Mouse (Mus musculus) neural tube, embryonic 12.5 days (tissue): ENCODE data around the gene Gpc5. TPM values are rescaled to one million over a fixed set of nuclear protein-coding genes. Genes with fewer than 3 reads are reported as not detected.
"Not testable (repeated sequence)": the region's sequence is repeated elsewhere in the genome, so short reads cannot be mapped to it uniquely, and the experiment has no call there.

Experiments
- ATAC-seq: fragments of 200-750 bp; cut with Nextera tagmentation; 2 replicates; pipeline ENCODE4 v1.8.0; 2017; ENCODE audit warnings: low read depth, mild to moderate bottlenecking, moderate TSS enrichment, moderate library complexity; ENCODE audit not compliant: low FRiP score
- H3K27ac ChIP-seq: fragments of 300-500 bp; sonication (generic); 2 replicates; pipeline ENCODE4 v1.5.1; 2016
- H3K27me3 ChIP-seq: fragments of 300-500 bp; sonication (generic); replicated peaks from 2 replicates; pipeline ENCODE4 v1.6.1; 2016; ENCODE audit warnings: mild to moderate bottlenecking
- H3K36me3 ChIP-seq: fragments of 300-500 bp; sonication (generic); 2 replicates; pipeline ENCODE4 v1.6.1; 2016; ENCODE audit warnings: mild to moderate bottlenecking
- H3K4me1 ChIP-seq: fragments of 300-500 bp; sonication (generic); 2 replicates; pipeline ENCODE4 v1.6.1; 2016
- H3K4me2 ChIP-seq: fragments of 300-500 bp; sonication (generic); replicated peaks from 2 replicates; pipeline ENCODE4 v1.6.1; 2016; ENCODE audit warnings: mild to moderate bottlenecking
- H3K4me3 ChIP-seq: fragments of 300-500 bp; sonication (generic); 2 replicates; pipeline ENCODE4 v1.5.1; 2016
- H3K9ac ChIP-seq: fragments of 300-500 bp; sonication (generic); 2 replicates; pipeline ENCODE4 v1.6.1; 2016; ENCODE audit warnings: mild to moderate bottlenecking
- H3K9me3 ChIP-seq: fragments of 300-500 bp; sonication (generic); 2 replicates; pipeline ENCODE4 v1.6.1; 2016; ENCODE audit warnings: mild to moderate bottlenecking
- WGBS: fragments of 180-500 bp; shearing (Covaris S2); methylation state at CpG from one replicate; pipeline ENCODE4 v1.1.7; 2016; 5-methylcytosine and 5-hydroxymethylcytosine counted together
- polyA plus RNA-seq: library from polyadenylated mRNA; unstranded; fragments of >200 nt; fragmentation: Nextera tagmentation; extraction: Ambion mirVana; gene quantifications from 2 replicates; pipeline ENCODE4 v1.2.1, GENCODE M21; 2016

Gene Gpc5
- polyA plus RNA-seq, 1 experiment from 2014 or later = 1.8 TPM

DNA sequence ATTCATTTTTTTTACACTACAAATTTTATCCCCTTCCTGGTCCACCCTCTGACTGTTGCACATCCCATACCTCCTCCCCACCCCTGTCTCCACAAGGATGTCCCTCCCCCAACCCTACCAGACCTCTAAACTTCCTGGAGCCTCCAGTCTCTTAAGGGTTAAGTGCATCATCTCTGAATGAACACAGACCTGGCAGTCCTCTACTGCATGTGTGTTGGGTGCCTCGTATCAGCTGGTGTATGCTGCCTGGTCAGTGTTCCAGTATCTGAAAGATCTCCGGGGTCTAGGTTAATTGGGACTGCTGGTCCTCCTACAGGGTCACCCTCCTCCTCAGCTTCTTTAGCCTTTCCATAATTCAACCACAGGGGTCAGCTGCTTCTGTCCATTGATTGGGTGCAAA lies 25.9 kb upstream of the Gpc5 start:
- H3K36me3 ChIP-seq, ATAC-seq, H3K4me1 ChIP-seq, H3K27ac ChIP-seq, H3K9me3 ChIP-seq, H3K27me3 ChIP-seq, H3K4me3 ChIP-seq, H3K9ac ChIP-seq, H3K4me2 ChIP-seq: not testable (repeated sequence)
- 75% methylated on average over 2 of the region's 2 CpGs for WGBS

DNA sequence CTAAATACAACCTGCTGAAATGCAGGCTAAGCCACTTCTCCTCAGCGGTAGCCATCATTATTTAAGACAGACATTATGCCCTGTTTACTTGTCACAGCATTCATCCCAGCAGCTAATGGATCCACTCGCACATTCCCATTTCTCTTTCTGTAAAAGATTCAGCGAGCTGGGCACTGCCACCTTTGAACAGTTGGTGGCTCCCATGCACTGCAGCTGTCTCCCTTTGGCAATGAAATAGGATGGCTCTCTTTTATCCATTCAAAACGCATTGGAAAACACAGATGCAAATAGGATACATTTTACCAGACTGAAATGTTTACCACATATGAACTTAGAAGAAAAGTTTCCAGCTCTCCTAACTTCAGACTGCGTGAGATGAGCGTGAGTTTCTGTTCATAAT lies 21.5 kb upstream of the Gpc5 start:
- Histone ChIP-seq H3K27me3 (no peaks in the 10 kb centered on the region), H3K4me1 (no peaks in the 10 kb centered on the region), H3K36me3 (no peaks in the 10 kb centered on the region), H3K4me2 (no peak overlapping the region), H3K9ac (no peak overlapping the region), H3K4me3 (no peak overlapping the region), H3K9me3 (no peaks in the 10 kb centered on the region), H3K27ac (no peak overlapping the region)
- peak; percentile 77 for ATAC-seq
- 42% methylated on average over 6 of the region's 6 CpGs for WGBS

DNA sequence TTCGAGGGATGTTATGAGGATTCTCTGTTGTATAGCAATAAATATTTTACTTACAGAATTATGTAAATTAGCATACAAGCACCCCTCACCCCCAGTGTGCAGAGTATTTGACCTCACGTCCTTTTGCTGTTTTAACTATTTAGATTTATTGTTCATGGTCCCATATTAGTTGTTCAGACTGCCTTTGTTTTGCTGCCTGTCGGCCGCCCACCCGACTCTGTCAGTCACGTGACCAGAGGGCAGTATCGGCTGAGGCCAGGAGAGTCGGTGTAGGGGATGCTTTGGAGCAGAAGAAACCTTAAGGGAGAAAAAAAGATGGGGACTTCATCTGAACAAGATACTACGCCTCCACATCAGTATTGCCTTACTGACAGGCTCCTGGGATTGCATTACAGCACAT lies 14.7 kb upstream of the Gpc5 start:
- Histone ChIP-seq H3K4me3 (no peak overlapping the region), H3K4me2 (peak overlapping the region; percentile 35; the same call in 1 of the 2 replicates), H3K27me3 (no peaks in the 10 kb centered on the region), H3K27ac (no peak overlapping the region), H3K36me3 (no peaks in the 10 kb centered on the region), H3K4me1 (peaks cover 3% of the 10 kb centered on the region; the same call in 1 of the 2 replicates), H3K9ac (no peak overlapping the region), H3K9me3 (no peaks in the 10 kb centered on the region)
- peak; percentile 72 for ATAC-seq
- 27% methylated on average over 9 of the region's 9 CpGs for WGBS

DNA sequence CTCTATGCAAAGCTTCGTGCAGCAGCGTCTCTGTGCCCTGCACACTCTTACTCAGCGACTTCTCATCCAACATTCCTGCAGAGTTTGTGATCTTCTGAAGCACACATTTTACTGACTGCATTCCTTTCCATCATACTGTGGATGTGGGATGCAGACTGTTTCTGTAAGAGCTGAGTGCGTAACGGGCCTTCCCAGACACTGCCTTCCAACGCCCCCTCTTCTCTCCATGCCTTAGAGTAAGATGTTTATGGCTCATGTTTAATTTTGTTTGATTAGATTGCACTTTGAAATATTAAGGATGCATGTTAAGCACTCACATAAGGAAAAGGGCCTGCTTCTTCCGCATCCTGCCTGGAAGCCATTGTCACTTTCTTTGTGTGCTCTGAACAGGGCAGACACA lies 14.0 kb upstream of the Gpc5 start:
- ATAC-seq = no peak

DNA sequence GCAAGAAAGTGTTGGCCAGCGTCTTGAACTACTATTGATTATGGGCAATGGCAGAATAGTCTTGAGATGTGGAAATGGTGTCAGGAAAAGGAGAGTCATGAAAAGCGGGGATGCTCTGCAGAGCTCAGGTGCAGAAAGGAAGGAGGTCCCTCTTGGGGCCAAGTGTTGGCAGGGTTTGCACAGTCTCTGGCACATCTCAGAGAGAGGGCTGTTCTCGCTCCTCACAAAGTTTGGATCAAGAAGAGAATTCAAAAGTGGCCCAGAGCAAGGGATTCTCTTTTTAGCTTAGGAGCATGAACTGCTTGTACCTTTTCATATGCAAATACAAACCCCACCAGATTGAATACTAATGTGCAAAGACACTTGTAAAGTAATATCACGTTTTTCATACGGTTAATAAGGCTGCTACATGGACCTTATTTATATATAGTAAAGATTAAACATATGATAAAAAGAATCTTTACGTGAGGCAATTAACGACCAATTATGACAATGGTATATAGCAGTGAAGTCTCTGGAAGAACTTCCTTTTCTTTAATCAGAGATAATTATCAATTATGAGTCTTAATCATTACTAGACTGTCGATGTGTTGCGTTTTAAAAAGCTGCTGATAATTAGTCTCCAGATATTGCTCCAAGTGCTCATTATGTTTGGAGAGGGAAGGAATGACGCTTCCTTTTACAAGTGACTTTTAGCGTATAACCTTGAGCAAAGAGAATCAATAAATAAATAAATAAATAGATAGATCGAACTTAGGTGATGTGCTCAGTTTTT lies 10.1 kb upstream of the Gpc5 start:
- no peak overlapping the region for H3K9ac ChIP-seq
- 79% methylated on average over 12 of the region's 12 CpGs for WGBS
- no peaks in the 10 kb centered on the region for H3K27me3 ChIP-seq
- H3K9me3 ChIP-seq = no peaks in the 10 kb centered on the region
- ATAC-seq = no peak
- H3K4me2 ChIP-seq = no peak overlapping the region
- H3K36me3 ChIP-seq = no peaks in the 10 kb centered on the region
- H3K4me1 ChIP-seq = peaks cover 3% of the 10 kb centered on the region; the same call in 1 of the 2 replicates
- H3K4me3 ChIP-seq = no peak overlapping the region
- no peak overlapping the region for H3K27ac ChIP-seq

More for the DNA sequence above, 14.0 kb upstream of the Gpc5 start:
- 88% methylated on average over 7 of the region's 7 CpGs for whole genome bisulfite sequencing
- no peak overlapping the region for H3K4me3 ChIP-seq
- H3K9me3 ChIP-seq = no peaks in the 10 kb centered on the region
- no peak overlapping the region for H3K9ac ChIP-seq
- no peak overlapping the region for H3K4me2 ChIP-seq
- H3K4me1 ChIP-seq = peaks cover 3% of the 10 kb centered on the region; the same call in 1 of the 2 replicates
- H3K27me3 ChIP-seq = no peaks in the 10 kb centered on the region
- H3K36me3 ChIP-seq = no peaks in the 10 kb centered on the region
- no peak overlapping the region for H3K27ac ChIP-seq

DNA sequence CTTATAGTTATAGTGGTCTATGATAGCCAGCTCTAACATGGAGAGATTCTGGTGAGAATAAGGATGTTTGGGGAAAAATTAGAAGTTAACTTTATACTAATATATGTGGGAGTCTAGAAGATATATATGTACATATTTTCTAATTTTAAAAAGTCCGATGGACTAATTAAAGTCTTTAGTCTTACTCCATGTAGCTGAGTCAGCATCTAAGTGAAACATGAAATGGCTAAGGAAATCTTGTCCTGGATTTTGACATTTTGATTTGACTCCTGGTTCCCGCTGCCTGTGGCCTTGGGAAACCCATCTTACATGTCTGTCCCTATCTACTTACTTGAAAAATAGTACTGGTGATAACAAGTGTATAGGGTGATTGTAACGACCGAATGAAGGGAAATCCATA lies 1.5 kb upstream of the Gpc5 start:
- Histone ChIP-seq H3K4me1 (peaks cover 6% of the 10 kb centered on the region; the same call in 1 of the 2 replicates), H3K9ac (no peak overlapping the region), H3K9me3 (no peaks in the 10 kb centered on the region), H3K27me3 (peaks cover 25% of the 10 kb centered on the region), H3K4me3 (no peak overlapping the region), H3K27ac (no peak overlapping the region), H3K36me3 (no peaks in the 10 kb centered on the region), H3K4me2 (no peak overlapping the region)
- WGBS = 90% methylated on average over 4 of the region's 4 CpGs
- ATAC-seq = no peak

DNA sequence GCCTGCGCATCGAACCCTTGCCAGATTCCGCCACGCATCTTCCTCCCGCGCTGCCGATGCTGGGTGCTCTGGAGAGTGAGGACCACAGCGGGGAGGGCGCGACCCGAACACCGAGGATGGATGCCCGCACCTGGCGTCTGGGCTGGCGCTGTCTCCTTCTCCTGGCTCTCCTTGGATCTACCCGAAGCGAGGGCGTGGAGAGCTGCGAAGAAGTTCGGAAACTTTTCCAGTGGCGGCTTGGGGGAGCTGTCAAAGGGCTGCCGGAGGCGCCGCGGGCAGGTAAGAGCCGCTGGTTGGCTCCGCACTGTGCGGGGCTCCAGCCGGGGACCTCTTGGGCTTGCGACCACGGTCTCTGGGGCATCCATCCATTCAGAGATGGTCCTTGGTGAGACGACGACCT lies 495 bp downstream of the Gpc5 start:
- H3K9me3 ChIP-seq = no peaks in the 10 kb centered on the region
- H3K9ac ChIP-seq = peak overlapping the region; percentile 67
- peak overlapping the region; percentile 90 for H3K4me2 ChIP-seq
- peaks cover 6% of the 10 kb centered on the region; the same call in 1 of the 2 replicates for H3K4me1 ChIP-seq
- ATAC-seq = peak; percentile 64
- no peak overlapping the region for H3K27ac ChIP-seq
- WGBS = under 1% methylated on average over 33 of the region's 33 CpGs
- no peaks in the 10 kb centered on the region for H3K36me3 ChIP-seq
- H3K4me3 ChIP-seq = peak overlapping the region; percentile 65
- H3K27me3 ChIP-seq = peaks cover 25% of the 10 kb centered on the region

DNA sequence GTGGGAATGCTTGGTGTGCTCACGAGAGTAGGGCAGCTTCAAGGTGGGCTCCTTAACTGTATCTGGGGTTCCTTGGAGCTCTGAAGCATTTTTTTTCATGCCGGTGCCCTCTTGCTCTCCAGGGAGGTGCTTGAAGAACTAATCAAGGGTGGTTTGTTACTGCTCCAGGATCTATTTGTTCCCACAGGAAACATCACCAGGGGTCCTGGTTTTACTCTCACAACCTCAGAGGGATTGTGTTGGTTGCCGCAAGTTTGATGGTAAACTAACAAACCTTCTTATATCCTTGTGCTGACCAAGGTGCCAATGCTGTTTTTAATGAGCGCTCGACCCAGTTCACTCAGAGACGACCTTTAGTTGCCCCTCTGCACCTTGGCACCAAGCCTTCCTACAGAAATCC lies 937 bp downstream of the Gpc5 start:
- no peak overlapping the region for H3K27ac ChIP-seq
- H3K9ac ChIP-seq = no peak overlapping the region
- WGBS = 19% methylated on average over 6 of the region's 6 CpGs
- peak overlapping the region; percentile 65 for H3K4me3 ChIP-seq
- no peak for ATAC-seq
- no peaks in the 10 kb centered on the region for H3K36me3 ChIP-seq
- H3K4me2 ChIP-seq = peak overlapping the region; percentile 90
- peaks cover 6% of the 10 kb centered on the region; the same call in 1 of the 2 replicates for H3K4me1 ChIP-seq
- peaks cover 25% of the 10 kb centered on the region for H3K27me3 ChIP-seq
- no peaks in the 10 kb centered on the region for H3K9me3 ChIP-seq

DNA sequence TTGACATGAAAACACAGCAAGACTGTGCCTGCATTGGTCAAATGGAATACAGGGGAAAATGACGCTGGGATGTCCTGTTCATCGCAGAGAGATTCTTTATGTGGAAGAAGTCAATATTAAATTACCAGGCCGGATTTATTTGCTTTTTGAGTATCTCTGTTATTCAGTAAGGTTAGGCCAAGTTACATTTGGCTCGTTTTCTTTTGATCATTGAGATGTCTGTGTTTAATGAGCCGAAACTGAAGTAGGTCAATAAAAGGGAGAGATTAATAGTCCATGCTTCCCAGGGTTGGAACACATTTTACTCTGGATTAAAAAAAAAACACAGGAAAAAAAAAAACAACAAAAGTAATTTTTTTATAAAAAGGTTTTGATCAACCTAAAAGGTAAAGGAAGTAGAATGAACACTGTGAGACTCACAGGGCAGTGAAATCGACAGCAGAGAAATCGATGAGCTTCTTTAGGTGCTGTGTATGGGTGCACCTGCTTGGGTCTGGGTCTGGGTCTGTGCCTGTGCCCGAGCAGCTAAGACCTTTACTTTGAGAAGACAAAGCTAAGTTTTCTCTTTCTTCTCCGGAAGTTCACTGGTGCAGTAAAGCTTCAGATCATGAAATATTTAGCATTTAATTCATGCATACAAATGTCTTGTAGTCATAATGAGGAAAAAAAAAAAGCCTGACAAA lies 8.7 kb downstream of the Gpc5 start:
- Histone ChIP-seq H3K9ac (no peak overlapping the region), H3K27ac (no peak overlapping the region), H3K36me3 (no peaks in the 10 kb centered on the region), H3K4me1 (no peaks in the 10 kb centered on the region), H3K4me2 (no peak overlapping the region), H3K9me3 (no peaks in the 10 kb centered on the region), H3K27me3 (no peaks in the 10 kb centered on the region), H3K4me3 (no peak overlapping the region)
- WGBS = 69% methylated on average over 9 of the region's 9 CpGs
- ATAC-seq = no peak

DNA sequence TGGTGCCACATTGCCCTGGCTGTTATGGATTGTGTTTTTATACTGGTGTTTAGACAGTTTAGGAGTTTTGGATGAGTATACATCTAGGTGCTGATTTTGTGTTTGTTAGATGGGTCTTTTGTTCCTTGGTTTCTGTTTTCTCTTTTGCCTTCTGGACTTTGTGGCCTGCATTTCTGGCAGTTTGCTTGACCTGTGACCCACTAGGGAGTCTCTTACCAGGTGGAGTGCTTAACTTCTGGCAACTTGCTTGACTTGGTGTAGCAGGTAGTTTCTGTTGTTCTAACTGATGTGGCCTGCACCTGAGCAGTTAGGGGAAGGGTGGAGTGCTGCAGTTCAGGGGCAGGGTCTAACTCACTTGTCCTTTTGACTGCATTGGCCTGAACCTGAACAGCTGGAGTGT lies 14.3 kb downstream of the Gpc5 start:
- Histone ChIP-seq H3K27me3 (no peaks in the 10 kb centered on the region), H3K9me3 (no peaks in the 10 kb centered on the region)
- ATAC-seq = no peak

DNA sequence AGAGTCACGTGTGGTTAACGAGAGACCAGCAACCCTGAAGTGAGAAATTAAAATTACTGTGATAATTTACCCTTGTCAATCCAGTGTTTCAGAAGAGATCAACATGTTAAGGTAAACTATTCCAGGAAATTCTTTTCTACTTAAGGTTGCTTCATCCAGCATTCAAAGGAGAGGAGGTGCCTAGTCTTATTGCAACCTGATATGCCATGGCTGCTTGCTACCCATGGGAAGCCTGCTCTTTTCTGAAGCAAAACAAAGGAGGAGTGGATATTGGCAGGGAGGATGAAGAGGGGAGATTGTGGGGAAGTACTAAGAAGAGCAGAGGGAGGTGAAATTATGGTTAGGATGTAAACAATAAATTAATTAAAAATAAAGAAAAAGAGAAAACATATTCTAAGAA lies 15.5 kb downstream of the Gpc5 start:
- Histone ChIP-seq H3K4me1 (no peaks in the 10 kb centered on the region), H3K36me3 (no peaks in the 10 kb centered on the region), H3K4me3 (no peak overlapping the region), H3K27ac (no peak overlapping the region), H3K27me3 (no peaks in the 10 kb centered on the region), H3K9ac (no peak overlapping the region), H3K9me3 (no peaks in the 10 kb centered on the region), H3K4me2 (no peak overlapping the region)
- 80% methylated on average over 2 of the region's 2 CpGs for WGBS
- no peak for ATAC-seq

More for the DNA sequence above, 14.3 kb downstream of the Gpc5 start:
- H3K4me1 ChIP-seq = no peaks in the 10 kb centered on the region
- no peak overlapping the region for H3K27ac ChIP-seq
- H3K4me3 ChIP-seq = no peak overlapping the region
- no peak overlapping the region for H3K9ac ChIP-seq
- no peaks in the 10 kb centered on the region for H3K36me3 ChIP-seq
- H3K4me2 ChIP-seq = no peak overlapping the region

DNA sequence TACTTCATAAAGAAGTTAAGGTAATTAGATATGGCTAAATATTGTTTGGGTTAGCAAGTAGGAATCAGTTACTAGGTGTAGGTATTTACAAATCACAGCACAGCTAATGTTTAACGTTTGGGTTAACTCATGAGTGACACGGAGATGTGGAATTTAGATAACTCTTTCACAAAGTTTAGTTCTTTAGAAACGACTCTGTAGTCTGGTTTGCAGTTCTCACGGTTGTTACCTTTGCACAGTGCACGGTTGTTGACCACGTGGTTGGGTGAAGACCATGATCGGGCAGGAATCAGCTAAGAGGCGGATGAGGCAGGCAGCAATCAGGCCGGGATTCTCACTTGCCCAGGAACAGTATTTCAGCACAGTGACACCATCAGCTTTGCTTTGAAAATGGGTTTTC lies 26.6 kb downstream of the Gpc5 start:
- Histone ChIP-seq H3K4me3 (no peak overlapping the region), H3K36me3 (no peaks in the 10 kb centered on the region), H3K27ac (no peak overlapping the region), H3K4me1 (no peaks in the 10 kb centered on the region), H3K9me3 (no peaks in the 10 kb centered on the region), H3K9ac (no peak overlapping the region), H3K27me3 (no peaks in the 10 kb centered on the region), H3K4me2 (no peak overlapping the region)
- WGBS = 89% methylated on average over 9 of the region's 9 CpGs
- no peak for ATAC-seq
